Comparison of ENCODE assay signal across 13 mouse cellular contexts in the genomic region with DNA sequence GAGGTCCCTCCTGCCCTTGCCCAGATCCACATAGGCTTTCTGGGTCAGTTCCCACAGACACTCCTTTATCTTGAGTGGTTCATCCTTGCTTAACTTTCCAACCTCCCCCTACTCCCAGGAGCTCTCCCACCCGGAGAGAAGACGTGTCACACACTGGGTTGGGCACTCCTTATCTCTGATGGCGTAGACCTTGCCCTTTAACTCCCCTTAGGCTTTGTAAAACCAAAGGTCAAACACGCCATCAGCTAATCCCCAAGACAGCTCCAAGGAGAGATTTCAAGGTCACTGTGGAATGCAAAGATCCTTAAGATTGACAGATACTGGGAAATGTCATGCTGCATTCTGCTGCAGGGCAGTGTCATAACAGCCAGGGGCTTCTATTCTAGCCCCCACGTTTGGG. TPM values are rescaled to one million over a fixed set of nuclear protein-coding genes. Genes with fewer than 3 reads are reported as not detected.
DNase-seq lines count a peak whose midpoint lies in the region; ATAC-seq lines count a peak whose summit lies in the region.
"Had no signal": no experiment of that assay in that cellular context is flagged by ENCODE, and none has a peak within 500 bp of the region (broad histone marks: within the 10 kb centered on the region; RNA-seq: fewer than 3 reads in every experiment).

No protein-coding gene starts in this region.

- ATAC-seq in hindbrain, embryonic 12.5 days (ENCODE audit: low FRiP score), result no peak
- no peak for ATAC-seq in lung, embryonic 16.5 days (ENCODE audit: low read depth)
- ATAC-seq in intestine, embryonic 15.5 days, result no peak
- ATAC-seq: activated CD4-positive, CD25-positive, alpha-beta regulatory T cell, adult 4 months; liver, embryonic 12.5 days had no signal

- no peak overlapping the region for H3K4me3 ChIP-seq in hindbrain, embryonic 10.5 days
- H3K4me3 ChIP-seq in hindbrain, embryonic 12.5 days, result no peak overlapping the region
- peak overlapping the region; percentile 67; the same call in 1 of the 2 replicates for H3K4me3 ChIP-seq in lung, embryonic 16.5 days (ENCODE audit: low read length)
- no peak overlapping the region for H3K4me3 ChIP-seq in intestine, embryonic 15.5 days (replicated peaks)
- H3K4me3 ChIP-seq: erythroblast, embryonic 14.5 days; left cerebral cortex, adult 2 months; liver, embryonic 12.5 days had no signal

- peaks cover 78% of the 10 kb centered on the region for H3K27me3 ChIP-seq in hindbrain, embryonic 10.5 days (ENCODE audit: insufficient read depth, poor library complexity, severe bottlenecking)
- peaks cover 59% of the 10 kb centered on the region for H3K27me3 ChIP-seq in hindbrain, embryonic 12.5 days
- H3K27me3 ChIP-seq in lung, embryonic 16.5 days (ENCODE audit: control insufficient read depth, insufficient read depth, low read depth, low read length), result no peaks in the 10 kb centered on the region
- H3K27me3 ChIP-seq in intestine, embryonic 15.5 days (replicated peaks), result no peaks in the 10 kb centered on the region

- H3K4me1 ChIP-seq in hindbrain, embryonic 10.5 days (replicated peaks), result peaks cover 73% of the 10 kb centered on the region
- peaks cover 38% of the 10 kb centered on the region for H3K4me1 ChIP-seq in hindbrain, embryonic 12.5 days
- H3K4me1 ChIP-seq in lung, embryonic 16.5 days (replicated peaks; ENCODE audit: control insufficient read depth, insufficient read depth, low read length), result peaks cover 33% of the 10 kb centered on the region
- peaks cover 34% of the 10 kb centered on the region for H3K4me1 ChIP-seq in intestine, embryonic 15.5 days (replicated peaks)

- H3K36me3 ChIP-seq in hindbrain, embryonic 10.5 days, result 0 out of 2 replicates have a peak, but pooled peaks cover 3% of the 10 kb centered on the region
- H3K36me3 ChIP-seq in hindbrain, embryonic 12.5 days, result no peaks in the 10 kb centered on the region
- peaks cover 6% of the 10 kb centered on the region; the same call in 1 of the 2 replicates for H3K36me3 ChIP-seq in lung, embryonic 16.5 days (ENCODE audit: control insufficient read depth, insufficient read depth, low read length)
- H3K36me3 ChIP-seq in intestine, embryonic 15.5 days, result no peaks in the 10 kb centered on the region
- H3K36me3 ChIP-seq: liver, embryonic 12.5 days had no signal

- no peak overlapping the region for H3K9ac ChIP-seq in hindbrain, embryonic 12.5 days
- H3K9ac ChIP-seq in lung, embryonic 16.5 days (ENCODE audit: low read length), result peak overlapping the region; percentile 21; the same call in 1 of the 2 replicates
- no peak overlapping the region for H3K9ac ChIP-seq in intestine, embryonic 15.5 days
- H3K9ac ChIP-seq: liver, embryonic 12.5 days had no signal

- 35% methylated on average over 5 of the region's 5 CpGs for WGBS in hindbrain, embryonic 10.5 days
- 47% methylated on average over 5 of the region's 5 CpGs for WGBS in hindbrain, embryonic 12.5 days
- 52% methylated on average over 5 of the region's 5 CpGs for WGBS in lung, embryonic 16.5 days
- WGBS in intestine, embryonic 15.5 days, result 44% methylated on average over 5 of the region's 5 CpGs

- no peak overlapping the region for H3K4me2 ChIP-seq in hindbrain, embryonic 12.5 days (replicated peaks)
- H3K4me2 ChIP-seq in lung, embryonic 16.5 days (ENCODE audit: low read depth, low read length), result peak overlapping the region; percentile 74
- H3K4me2 ChIP-seq in intestine, embryonic 15.5 days (replicated peaks), result peak overlapping the region; percentile 91
- H3K4me2 ChIP-seq: liver, embryonic 12.5 days had no signal

- no peaks in the 10 kb centered on the region for H3K9me3 ChIP-seq in hindbrain, embryonic 10.5 days
- no peaks in the 10 kb centered on the region for H3K9me3 ChIP-seq in hindbrain, embryonic 12.5 days (replicated peaks)
- no peaks in the 10 kb centered on the region for H3K9me3 ChIP-seq in lung, embryonic 16.5 days (ENCODE audit: control insufficient read depth, low read length)
- H3K9me3 ChIP-seq in intestine, embryonic 15.5 days, result no peaks in the 10 kb centered on the region
- H3K9me3 ChIP-seq: liver, embryonic 12.5 days had no signal

- H3K27ac ChIP-seq in hindbrain, embryonic 10.5 days, result peak overlapping the region; percentile 13; the same call in 1 of the 2 replicates
- H3K27ac ChIP-seq in hindbrain, embryonic 12.5 days, result no peak overlapping the region
- peak overlapping the region; percentile 4 for H3K27ac ChIP-seq in lung, embryonic 16.5 days (ENCODE audit: low read length)
- H3K27ac ChIP-seq in intestine, embryonic 15.5 days, result no peak overlapping the region
- H3K27ac ChIP-seq: left cerebral cortex, adult 2 months; liver, embryonic 12.5 days had no signal

- DNase-seq in hindbrain, embryonic 10.5 days (ENCODE audit: low spot score), result no peak
- no peak for DNase-seq in lung, postnatal 25 days (ENCODE audit: low spot score)
- peak; percentile 80 for DNase-seq in yolk sac, embryonic 10.5 days (ENCODE audit: low spot score)
- no peak for DNase-seq in frontal cortex, postnatal 14 days (ENCODE audit: low spot score in 2 of 2)
- DNase-seq: cerebellum, postnatal 25 days; right cerebral cortex, adult 18-20 months had no signal

RNA-seq across cellular contexts. Expression of a gene that starts 3.4 kb away (rescaled TPM):
- 51.1 and 52.9 TPM in 2 replicates for polyA plus RNA-seq in hindbrain, embryonic 10.5 days (2016; fragmentation: Nextera tagmentation; extraction: Ambion mirVana)
- 74.6 and 82.2 TPM in 2 replicates for polyA plus RNA-seq in hindbrain, embryonic 12.5 days (2016; fragmentation: Nextera tagmentation; extraction: Ambion mirVana)
- 113 and 117 TPM in 2 replicates for polyA plus RNA-seq in lung, embryonic 16.5 days (2015; fragmentation: Nextera tagmentation; extraction: Ambion mirVana)
- 60.2 and 61.4 TPM in 2 replicates for polyA plus RNA-seq in intestine, embryonic 15.5 days (2015; fragmentation: Nextera tagmentation; extraction: Ambion mirVana)
- polyA plus RNA-seq: activated CD4-positive, CD25-positive, alpha-beta regulatory T cell, adult 4 months had no signal

RNA-seq across cellular contexts. Expression of a gene that starts 3.4 kb away (rescaled TPM):
- polyA plus RNA-seq in hindbrain, embryonic 10.5 days (2016; fragmentation: Nextera tagmentation; extraction: Ambion mirVana), result 122 and 123 TPM in 2 replicates
- 157 TPM in 2 replicates for polyA plus RNA-seq in hindbrain, embryonic 12.5 days (2016; fragmentation: Nextera tagmentation; extraction: Ambion mirVana)
- 368 and 370 TPM in 2 replicates for polyA plus RNA-seq in lung, embryonic 16.5 days (2015; fragmentation: Nextera tagmentation; extraction: Ambion mirVana)
- polyA plus RNA-seq in intestine, embryonic 15.5 days (2015; fragmentation: Nextera tagmentation; extraction: Ambion mirVana), result 161 and 170 TPM in 2 replicates
- polyA plus RNA-seq: activated CD4-positive, CD25-positive, alpha-beta regulatory T cell, adult 4 months had no signal

Comparison
In these comparisons a context has a peak if more than half of its experiments do, and no peak if none do; other contexts are left out.
1. H3K27ac ChIP-seq: peak in hindbrain, embryonic 10.5 days (single experiment) and lung, embryonic 16.5 days (single experiment); none in hindbrain, embryonic 12.5 days (single experiment) and intestine, embryonic 15.5 days (single experiment).